8 mouse cellular contexts compared by ENCODE assay signal in the genomic region with DNA sequence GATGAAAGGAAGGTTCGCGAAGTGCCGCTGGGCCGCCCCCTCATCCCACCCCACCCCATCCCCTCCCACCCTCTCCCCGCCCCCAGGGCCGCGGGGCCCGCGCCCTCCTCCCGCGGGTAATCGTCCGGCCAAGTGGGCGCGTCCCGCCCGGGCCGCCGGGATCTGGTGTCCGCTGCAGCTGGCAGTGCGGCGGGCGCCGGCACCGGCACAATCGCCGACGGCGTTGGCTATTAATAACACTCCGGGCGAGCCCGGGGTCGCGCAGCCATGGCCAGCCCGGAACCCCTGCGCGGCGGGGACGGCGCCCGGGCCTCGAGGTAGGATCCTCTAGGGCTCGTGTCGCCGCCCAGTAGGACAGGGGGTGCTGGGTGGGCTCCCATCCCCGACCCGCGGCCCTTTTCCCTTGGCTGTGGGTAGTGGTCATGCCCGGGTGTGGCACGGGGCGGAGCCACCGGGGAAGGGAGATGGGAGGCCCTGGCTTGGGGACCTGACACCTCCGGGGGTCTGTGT. TPM values are rescaled to one million over a fixed set of nuclear protein-coding genes. Genes with fewer than 3 reads are reported as not detected.
A peak's percentile ranks its signal among the peaks of the same experiment; 100 is the strongest.
DNase-seq lines count a peak whose midpoint lies in the region; ATAC-seq lines count a peak whose summit lies in the region.

A gene (plus strand): TSS at position 146 of the 510 bp plus-strand sequence.

- 1% methylated on average over 42 of the region's 53 CpGs for WGBS in embryonic facial prominence, embryonic 11.5 days
- under 1% methylated on average over 49 of the region's 53 CpGs for WGBS in heart, embryonic 10.5 days
- WGBS in limb, embryonic 10.5 days, result under 1% methylated on average over 53 of the region's 53 CpGs
- 1% methylated on average over 52 of the region's 53 CpGs for WGBS in neural tube, embryonic 13.5 days

- no peaks in the 10 kb centered on the region for H3K9me3 ChIP-seq in embryonic facial prominence, embryonic 11.5 days (replicated peaks; ENCODE audit: control insufficient read depth, low read length)
- no peaks in the 10 kb centered on the region for H3K9me3 ChIP-seq in heart, embryonic 10.5 days
- H3K9me3 ChIP-seq in limb, embryonic 10.5 days (replicated peaks), result no peaks in the 10 kb centered on the region
- H3K9me3 ChIP-seq in neural tube, embryonic 13.5 days, result no peaks in the 10 kb centered on the region

- peaks cover 4% of the 10 kb centered on the region; the same call in 1 of the 2 replicates for H3K4me1 ChIP-seq in embryonic facial prominence, embryonic 11.5 days (ENCODE audit: control insufficient read depth, insufficient read depth, low read length)
- peaks cover 19% of the 10 kb centered on the region for H3K4me1 ChIP-seq in heart, embryonic 10.5 days
- H3K4me1 ChIP-seq in limb, embryonic 10.5 days, result peaks cover 17% of the 10 kb centered on the region
- peaks cover 27% of the 10 kb centered on the region for H3K4me1 ChIP-seq in neural tube, embryonic 13.5 days (replicated peaks)

- peak; percentile 47 for DNase-seq in ovary, postnatal 36 days (ENCODE audit: low spot score)
- no peak for DNase-seq in ovary, adult 18-20 months (ENCODE audit: low spot score)
- DNase-seq in embryonic facial prominence, embryonic 11.5 days (ENCODE audit: low spot score), result peak; percentile 40
- DNase-seq in heart, embryonic 10.5 days (ENCODE audit: low spot score), result no peak
- DNase-seq in limb, embryonic 10.5 days (ENCODE audit: low spot score), result peak; percentile 59
- no peak for DNase-seq in c-Kit-positive CD71-positive TER-119-positive erythroid progenitor cells, embryonic 14.5 days (ENCODE audit: low spot score)
- no peak for DNase-seq in yolk sac, embryonic 10.5 days (ENCODE audit: low spot score)

- peak within 1 kb of the TSS; percentile 96 for H3K4me2 ChIP-seq in embryonic facial prominence, embryonic 11.5 days (ENCODE audit: low read depth, low read length)
- H3K4me2 ChIP-seq in neural tube, embryonic 13.5 days, result peak within 1 kb of the TSS; percentile 87

- H3K27ac ChIP-seq in embryonic facial prominence, embryonic 11.5 days (replicated peaks; ENCODE audit: low read depth, low read length), result no peak within 1 kb of the TSS
- H3K27ac ChIP-seq in heart, embryonic 10.5 days, result peak within 1 kb of the TSS; percentile 85
- H3K27ac ChIP-seq in limb, embryonic 10.5 days, result peak within 1 kb of the TSS; percentile 50
- peak within 1 kb of the TSS; percentile 28; the same call in 1 of the 2 replicates for H3K27ac ChIP-seq in neural tube, embryonic 13.5 days (replicated peaks)

- peak within 1 kb of the TSS; percentile 36 for H3K4me3 ChIP-seq in embryonic facial prominence, embryonic 11.5 days (ENCODE audit: low read depth, low read length)
- H3K4me3 ChIP-seq in heart, embryonic 10.5 days, result peak within 1 kb of the TSS; percentile 75
- H3K4me3 ChIP-seq in limb, embryonic 10.5 days, result peak within 1 kb of the TSS; percentile 65
- peak within 1 kb of the TSS; percentile 50 for H3K4me3 ChIP-seq in neural tube, embryonic 13.5 days

- peak within 1 kb of the TSS; percentile 32 for H3K9ac ChIP-seq in embryonic facial prominence, embryonic 11.5 days (replicated peaks; ENCODE audit: low read length)
- H3K9ac ChIP-seq in neural tube, embryonic 13.5 days, result peak within 1 kb of the TSS; percentile 74

- peaks cover 5% of the 10 kb centered on the region; the same call in 1 of the 2 replicates for H3K27me3 ChIP-seq in embryonic facial prominence, embryonic 11.5 days (ENCODE audit: control insufficient read depth, insufficient read depth, low read length)
- peaks cover 65% of the 10 kb centered on the region for H3K27me3 ChIP-seq in heart, embryonic 10.5 days (ENCODE audit: insufficient read depth, poor library complexity, severe bottlenecking)
- H3K27me3 ChIP-seq in limb, embryonic 10.5 days (ENCODE audit: low read depth, poor library complexity, severe bottlenecking), result peaks cover 45% of the 10 kb centered on the region
- peaks cover 21% of the 10 kb centered on the region for H3K27me3 ChIP-seq in neural tube, embryonic 13.5 days

- no peak for ATAC-seq in embryonic facial prominence, embryonic 11.5 days (replicated peaks; ENCODE audit: insufficient number of reproducible peaks, low FRiP score, low TSS enrichment, low read depth)
- peak; percentile 72 for ATAC-seq in neural tube, embryonic 13.5 days (ENCODE audit: low read depth)

- no peaks in the 10 kb centered on the region for H3K36me3 ChIP-seq in embryonic facial prominence, embryonic 11.5 days (replicated peaks; ENCODE audit: control insufficient read depth, insufficient read depth, low read depth, low read length)
- no peaks in the 10 kb centered on the region for H3K36me3 ChIP-seq in heart, embryonic 10.5 days
- H3K36me3 ChIP-seq in limb, embryonic 10.5 days, result no peaks in the 10 kb centered on the region
- no peaks in the 10 kb centered on the region for H3K36me3 ChIP-seq in neural tube, embryonic 13.5 days

RNA-seq across cellular contexts. Expression of the gene that starts here (rescaled TPM):
- polyA plus RNA-seq in embryonic facial prominence, embryonic 11.5 days (2014; fragmentation: Nextera tagmentation; extraction: Ambion mirVana), result 0.25 and 0.63 TPM in 2 replicates
- polyA plus RNA-seq in heart, embryonic 10.5 days (2016; fragmentation: Nextera tagmentation; extraction: Ambion mirVana), result 0.42 and 1.2 TPM in 2 replicates
- polyA plus RNA-seq in limb, embryonic 10.5 days (2016; fragmentation: Nextera tagmentation; extraction: Ambion mirVana), result 0.36 and 0.39 TPM in 2 replicates
- polyA plus RNA-seq in neural tube, embryonic 13.5 days (2015; fragmentation: Nextera tagmentation; extraction: Ambion mirVana), result 3.2 and 3.4 TPM in 2 replicates

Comparison
In these comparisons a context has a peak if more than half of its experiments do, and no peak if none do; other contexts are left out.
1. Peak in DNase-seq, H3K4me3 ChIP-seq, H3K9ac ChIP-seq and H3K4me2 ChIP-seq in embryonic facial prominence, embryonic 11.5 days; RNA of the gene not detected or under 1 TPM.
2. Peak in DNase-seq, H3K4me3 ChIP-seq and H3K27ac ChIP-seq in limb, embryonic 10.5 days; RNA of the gene not detected or under 1 TPM.